Mouse (Mus musculus): ENCODE data around the gene Ccdc113.

DNA sequence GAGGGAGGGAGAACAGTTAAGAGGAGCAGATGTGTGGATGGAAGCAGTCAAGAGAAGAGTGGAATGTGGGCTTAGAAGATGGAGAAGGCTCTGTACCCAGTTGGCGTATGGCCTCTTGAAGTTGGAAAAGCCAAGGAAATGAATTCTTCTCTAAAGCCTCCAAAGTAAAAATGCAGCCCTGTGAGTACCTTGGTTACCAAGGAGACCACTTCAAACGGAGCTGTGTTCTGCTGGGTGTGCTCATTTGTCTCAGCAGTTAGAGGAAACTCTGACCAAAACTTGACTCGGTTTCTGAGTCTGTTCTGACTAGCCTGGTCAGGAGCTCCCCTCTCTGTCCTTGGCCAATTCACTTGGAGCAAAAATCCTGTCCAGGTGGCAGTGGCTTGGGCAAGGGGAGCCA lies 37.5 kb upstream of the Ccdc113 start:
- TF ChIP-seq USF1 (IDR thresholded peaks at IDR 0.05; ENCODE audit: low read depth) (no peak), CTCF (IDR thresholded peaks at IDR 0.05; ENCODE audit: control insufficient read depth, insufficient read depth, insufficient read length) (no peak), CEBPB (IDR thresholded peaks at IDR 0.05; ENCODE audit: low read depth) (no peak), MAX (IDR thresholded peaks at IDR 0.05) (no peak)

Data from C2C12 (cell line).